Mouse (Mus musculus): ENCODE data around the gene Chkb.

DNA sequence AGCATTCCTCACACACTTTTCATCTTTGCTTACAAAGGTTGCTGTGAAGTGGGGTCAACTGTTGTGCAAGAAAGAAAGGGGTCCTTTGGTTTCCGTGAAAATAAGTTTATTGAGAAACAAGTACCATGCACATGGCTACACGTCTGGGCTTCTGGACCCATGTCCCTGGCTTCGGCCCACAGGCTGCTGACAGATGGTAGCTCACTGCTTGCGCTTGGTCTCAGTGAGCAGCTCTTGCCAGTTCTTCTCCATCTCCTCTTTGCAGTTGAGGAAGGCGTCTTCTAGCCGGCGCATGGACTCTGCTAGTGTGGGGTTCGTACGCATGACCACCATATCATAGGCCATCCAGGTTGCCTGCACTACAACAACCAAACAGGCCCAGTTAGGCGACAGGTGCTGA lies 39.6 kb downstream of the Chkb start:
- TF ChIP-seq CTCF (IDR thresholded peaks at IDR 0.05; ENCODE audit: insufficient read depth, low read depth, low read length) (no peak), POLR2A (IDR thresholded peaks at IDR 0.05; ENCODE audit: insufficient read depth, low read depth, low read length) (no peak)

All from olfactory bulb, adult 2 months (tissue).